Mouse (Mus musculus) bone marrow macrophage, adult 2 months (primary cell): ENCODE measurements around the gene Slc30a7.

Experiments used
- CTCF ChIP-seq: IDR thresholded peaks from 2 replicates; pipeline ENCODE4 v1.5.1; 2012; ENCODE audit warnings: low read depth, mild to moderate bottlenecking, low read length, moderate library complexity
- POLR2A ChIP-seq: IDR thresholded peaks from 2 replicates; pipeline ENCODE4 v1.6.1; 2012; ENCODE audit warnings: mild to moderate bottlenecking, low read depth, low read length, borderline replicate concordance

- no peak for TF ChIP-seq POLR2A
- TF ChIP-seq CTCF: no peak
These were observed 11.9 kb upstream of the Slc30a7 start for GRCm38 (mm10) chr3:116019136-116019535.
